Mouse (Mus musculus): ENCODE measurements around the gene Il17rb. TPM values are rescaled to one million over a fixed set of nuclear protein-coding genes. Genes with fewer than 3 reads are reported as not detected.

The Il17rb gene
- polyA plus RNA-seq, 1 experiment, result 1.8 TPM

- H3K4me3 ChIP-seq (ENCODE audit: insufficient read depth, low read depth, low read length), result no peak overlapping the region
- H3K27ac ChIP-seq (replicated peaks; ENCODE audit: low read depth, low read length), result no peak overlapping the region
- H3K4me1 ChIP-seq (ENCODE audit: control insufficient read depth, insufficient read depth, insufficient read length, low read length), result peaks cover 2% of the 10 kb centered on the region; the same call in 1 of the 2 replicates
Measured at GRCm38 (mm10) chr14:29996000-29996751, 12.5 kb downstream of the Il17rb start.

DNA sequence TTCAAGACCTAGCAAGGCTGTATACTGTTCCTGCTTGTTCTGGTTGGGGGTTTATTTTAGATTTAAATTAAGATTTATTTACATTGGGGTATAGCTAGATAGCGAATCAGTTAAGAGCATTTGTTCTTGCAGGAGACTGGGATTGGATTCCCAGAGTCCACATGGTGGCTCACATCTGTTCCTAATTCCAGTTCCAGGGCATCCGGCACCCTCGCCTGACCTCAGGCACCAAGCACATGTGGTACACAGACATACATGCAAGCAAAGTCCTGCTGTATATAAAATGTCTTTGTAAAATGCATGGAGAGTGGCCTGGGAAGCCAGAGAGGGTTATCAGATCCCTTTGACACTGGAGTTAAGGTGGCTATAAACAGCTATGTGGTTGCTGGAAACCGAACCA is 13.7 kb downstream of the Il17rb start:
- Histone ChIP-seq H3K4me3 (ENCODE audit: insufficient read depth, low read depth, low read length) (no peak overlapping the region), H3K27ac (replicated peaks; ENCODE audit: low read depth, low read length) (no peak overlapping the region), H3K4me1 (ENCODE audit: control insufficient read depth, insufficient read depth, insufficient read length, low read length) (peaks cover 2% of the 10 kb centered on the region; the same call in 1 of the 2 replicates)

- no peak overlapping the region for H3K4me3 ChIP-seq (ENCODE audit: insufficient read depth, low read depth, low read length)
- no peaks in the 10 kb centered on the region for H3K4me1 ChIP-seq (ENCODE audit: control insufficient read depth, insufficient read depth, insufficient read length, low read length)
- no peak overlapping the region for H3K27ac ChIP-seq (replicated peaks; ENCODE audit: low read depth, low read length)
Measured at GRCm38 (mm10) chr14:29988337-29988736, 20.4 kb downstream of the Il17rb start.

DNA sequence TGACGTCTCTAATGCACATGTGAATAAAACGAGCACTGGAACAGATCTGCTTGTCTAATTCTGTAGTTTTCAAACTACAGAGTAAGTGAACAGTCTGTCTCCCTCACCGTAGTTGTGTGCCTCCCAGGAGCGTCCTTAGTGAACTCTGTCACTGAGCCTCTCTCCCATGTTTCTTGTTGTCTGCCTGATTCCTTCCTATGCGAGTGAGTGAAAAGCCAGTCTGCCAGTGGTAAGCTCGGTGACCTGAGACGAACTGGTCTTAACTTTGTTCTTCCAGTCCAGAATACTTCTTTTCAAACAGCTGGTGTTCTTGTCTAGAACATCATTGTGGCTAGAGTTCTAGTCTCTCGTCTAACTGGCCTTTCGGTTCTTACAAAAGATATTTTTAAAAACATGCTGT is 21.0 kb downstream of the Il17rb start:
- H3K4me3 ChIP-seq (ENCODE audit: insufficient read depth, low read depth, low read length), result no peak overlapping the region
- no peaks in the 10 kb centered on the region for H3K4me1 ChIP-seq (ENCODE audit: control insufficient read depth, insufficient read depth, insufficient read length, low read length)
- no peak overlapping the region for H3K27ac ChIP-seq (replicated peaks; ENCODE audit: low read depth, low read length)

DNA sequence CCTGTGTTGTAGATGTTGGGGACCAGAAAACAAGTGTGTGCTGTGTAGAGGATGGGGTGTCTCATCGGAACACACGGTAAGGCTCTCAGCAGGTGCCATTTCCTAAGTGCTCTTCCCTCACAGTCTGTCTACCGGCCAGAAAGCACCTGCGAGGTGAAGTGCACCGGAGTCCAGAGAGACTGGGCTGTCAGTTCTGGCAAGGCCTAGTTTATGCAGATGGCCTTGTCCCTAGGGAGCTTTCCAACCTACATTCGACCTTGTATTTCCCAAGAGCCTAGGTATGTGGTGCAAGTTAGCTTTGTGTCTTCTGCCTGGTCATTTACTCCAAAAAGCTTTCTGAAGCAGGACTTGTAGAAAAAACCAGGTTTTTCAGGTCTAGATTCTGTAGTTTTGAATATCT is 21.4 kb downstream of the Il17rb start:
- no peak overlapping the region for H3K27ac ChIP-seq (replicated peaks; ENCODE audit: low read depth, low read length)
- no peak overlapping the region for H3K4me3 ChIP-seq (ENCODE audit: insufficient read depth, low read depth, low read length)
- no peaks in the 10 kb centered on the region for H3K4me1 ChIP-seq (ENCODE audit: control insufficient read depth, insufficient read depth, insufficient read length, low read length)

DNA sequence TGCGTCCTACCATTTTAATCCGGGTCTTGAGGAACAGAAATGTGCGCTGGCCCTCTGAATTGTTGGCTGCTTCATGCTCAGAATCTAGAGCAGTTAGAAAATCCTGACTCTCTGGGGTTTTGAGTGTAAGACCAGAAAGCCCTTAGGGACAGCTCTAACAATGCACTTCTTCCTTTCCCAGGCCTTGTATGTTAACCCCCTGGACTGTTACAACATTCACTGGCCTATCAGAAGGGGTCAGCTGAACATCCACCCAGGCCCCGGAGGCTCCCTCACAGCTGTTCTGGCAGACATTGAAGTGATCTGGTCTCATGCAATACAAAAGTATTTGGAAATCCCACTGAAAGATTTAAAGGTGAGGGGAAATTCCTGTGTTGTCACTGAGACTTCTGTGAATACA is 22.6 kb downstream of the Il17rb start:
- Histone ChIP-seq H3K4me3 (ENCODE audit: insufficient read depth, low read depth, low read length) (no peak overlapping the region), H3K27ac (replicated peaks; ENCODE audit: low read depth, low read length) (no peak overlapping the region)

DNA sequence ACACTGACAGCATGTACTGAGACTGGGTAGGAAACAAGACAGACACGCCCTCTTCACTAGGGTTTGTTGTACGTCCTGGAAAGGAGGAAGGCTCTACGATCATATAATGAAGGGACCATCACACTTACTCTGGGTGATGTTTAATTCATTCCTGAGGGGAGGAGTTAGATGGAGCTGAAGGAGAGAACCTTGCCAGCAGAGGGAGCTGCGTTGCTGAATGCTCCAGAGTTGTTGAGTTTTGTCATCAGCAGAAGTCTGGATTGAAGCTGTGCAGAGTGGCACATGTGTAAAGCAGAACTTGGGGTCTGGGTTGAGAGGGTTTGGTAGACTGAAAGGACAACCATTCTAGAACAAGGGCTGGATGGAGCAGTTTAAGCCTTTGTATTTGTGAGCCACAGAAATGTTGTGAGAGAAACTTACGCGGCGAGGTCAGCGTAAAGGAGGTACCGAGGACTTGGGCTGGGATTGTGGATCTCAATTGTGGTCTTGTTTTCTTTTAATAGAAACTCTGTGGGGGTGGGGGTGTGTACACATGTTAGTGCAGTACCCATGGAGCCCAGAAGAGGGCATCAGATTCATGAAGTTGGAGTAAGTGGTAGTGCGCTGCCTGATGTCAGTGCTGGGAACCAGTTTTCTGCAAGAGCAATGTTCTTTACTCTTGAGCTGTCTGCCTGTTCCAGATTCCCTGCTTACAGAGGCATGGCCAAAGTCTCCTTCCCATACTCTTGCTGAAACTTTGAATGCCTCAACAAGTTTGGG is 28.1 kb downstream of the Il17rb start:
- Histone ChIP-seq H3K27ac (replicated peaks; ENCODE audit: low read depth, low read length) (no peak overlapping the region), H3K4me3 (ENCODE audit: insufficient read depth, low read depth, low read length) (no peak overlapping the region), H3K4me1 (ENCODE audit: control insufficient read depth, insufficient read depth, insufficient read length, low read length) (no peaks in the 10 kb centered on the region)

More for the DNA sequence above, 22.6 kb downstream of the Il17rb start:
- no peaks in the 10 kb centered on the region for H3K4me1 ChIP-seq (ENCODE audit: control insufficient read depth, insufficient read depth, insufficient read length, low read length)

DNA sequence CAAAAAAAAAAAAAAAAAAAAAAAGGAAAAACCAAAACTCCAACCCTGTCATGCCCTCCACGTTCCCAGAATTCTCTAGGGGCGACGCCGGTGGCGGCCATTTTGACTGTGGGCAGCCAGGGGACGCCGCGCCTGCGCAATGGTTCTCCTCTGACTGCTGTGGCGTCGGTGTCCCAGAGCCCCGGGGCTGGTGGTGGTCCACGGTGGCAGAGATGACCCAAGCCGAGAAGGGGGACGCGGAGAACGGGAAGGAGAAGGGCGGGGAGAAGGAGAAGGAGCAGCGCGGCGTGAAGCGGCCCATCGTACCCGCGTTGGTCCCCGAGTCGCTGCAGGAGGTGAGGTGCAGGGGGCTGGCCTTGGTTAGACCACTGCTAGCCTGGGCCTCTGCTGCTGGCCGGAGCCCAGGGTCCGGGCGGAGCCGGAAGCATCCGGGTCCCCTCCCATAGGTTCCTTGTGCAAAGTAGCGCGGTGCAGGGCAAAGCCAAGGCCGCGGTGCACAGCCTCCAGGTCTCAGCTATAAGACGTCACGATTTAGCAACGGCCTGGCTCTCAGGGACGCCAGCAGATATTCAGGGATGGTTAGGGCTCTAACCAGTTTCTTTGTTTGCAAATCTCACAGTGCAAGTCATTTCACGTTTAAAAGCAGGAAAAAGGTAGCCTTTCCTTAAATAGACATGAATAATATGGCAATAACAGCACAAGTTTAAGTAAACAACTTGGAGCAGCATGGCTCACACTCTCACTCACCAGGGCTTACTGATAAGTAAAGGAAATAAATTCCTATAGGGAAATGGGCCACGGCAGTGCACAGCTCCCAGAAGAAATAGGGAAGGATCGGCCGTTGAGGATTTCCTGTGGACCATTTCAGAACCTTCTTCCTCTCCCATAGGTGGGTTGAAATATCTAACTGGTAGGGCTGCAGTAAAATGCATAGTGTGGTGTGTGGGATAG is 30.2 kb downstream of the Il17rb start, which contains the start of gene Actr8:
Gene Actr8, plus strand, starts transcription at position 84 of the 951 bp plus-strand sequence.
- Histone ChIP-seq H3K27ac (replicated peaks; ENCODE audit: low read depth, low read length) (peak within 1 kb of the TSS; percentile 95), H3K4me1 (ENCODE audit: control insufficient read depth, insufficient read depth, insufficient read length, low read length) (no peaks in the 10 kb centered on the region), H3K4me3 (ENCODE audit: insufficient read depth, low read depth, low read length) (peak within 1 kb of the TSS; percentile 95)

DNA sequence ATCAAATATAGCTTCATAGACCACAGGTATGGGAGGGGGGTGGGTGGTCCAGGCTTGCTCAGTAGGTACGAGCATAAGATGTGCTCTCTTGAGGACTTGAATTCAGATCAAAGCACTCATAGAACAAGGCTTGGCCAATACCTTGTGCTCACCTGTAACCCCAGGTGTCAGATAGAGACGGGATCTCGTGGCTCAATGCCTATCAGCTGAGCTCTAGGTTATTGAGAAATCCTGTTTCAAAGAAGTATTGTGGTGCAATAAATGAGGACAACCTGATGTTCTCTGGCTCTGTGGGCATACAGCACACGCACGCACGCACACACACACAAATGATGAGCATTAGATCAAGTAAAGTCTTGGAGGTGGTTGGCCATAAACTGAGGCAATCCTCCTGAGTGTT is 31.8 kb downstream of the Il17rb start:
- H3K4me1 ChIP-seq (ENCODE audit: control insufficient read depth, insufficient read depth, insufficient read length, low read length), result no peaks in the 10 kb centered on the region
- H3K4me3 ChIP-seq (ENCODE audit: insufficient read depth, low read depth, low read length), result no peak overlapping the region
- H3K27ac ChIP-seq (replicated peaks; ENCODE audit: low read depth, low read length), result no peak overlapping the region

DNA sequence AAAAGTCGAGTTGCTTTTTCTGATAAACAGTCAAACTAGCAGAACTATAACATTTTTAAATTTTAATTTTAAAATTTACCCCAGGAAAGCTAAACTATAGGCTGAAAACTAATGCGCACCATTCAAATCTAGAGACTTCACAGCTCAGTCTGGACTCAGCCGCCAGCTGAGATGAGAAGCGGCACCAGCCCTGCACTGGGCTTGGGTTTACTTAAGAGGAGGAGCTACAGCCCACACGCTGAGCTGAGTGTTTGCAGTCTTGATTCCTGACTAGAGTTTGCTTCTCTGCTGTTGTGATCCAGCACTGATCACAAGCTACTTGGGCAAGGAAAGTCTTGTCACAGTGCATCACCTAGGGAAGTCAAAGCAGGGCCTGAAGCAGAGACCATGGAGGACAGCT is 36.7 kb downstream of the Il17rb start:
- H3K4me3 ChIP-seq (ENCODE audit: insufficient read depth, low read depth, low read length), result no peak overlapping the region
- H3K27ac ChIP-seq (replicated peaks; ENCODE audit: low read depth, low read length), result no peak overlapping the region
- H3K4me1 ChIP-seq (ENCODE audit: control insufficient read depth, insufficient read depth, insufficient read length, low read length), result peaks cover 6% of the 10 kb centered on the region; the same call in 1 of the 2 replicates

- H3K4me1 ChIP-seq (ENCODE audit: control insufficient read depth, insufficient read depth, insufficient read length, low read length), result peaks cover 6% of the 10 kb centered on the region; the same call in 1 of the 2 replicates
- H3K27ac ChIP-seq (replicated peaks; ENCODE audit: low read depth, low read length), result no peak overlapping the region
- no peak overlapping the region for H3K4me3 ChIP-seq (ENCODE audit: insufficient read depth, low read depth, low read length)
Measured at GRCm38 (mm10) chr14:29971446-29971845, 37.2 kb downstream of the Il17rb start.

DNA sequence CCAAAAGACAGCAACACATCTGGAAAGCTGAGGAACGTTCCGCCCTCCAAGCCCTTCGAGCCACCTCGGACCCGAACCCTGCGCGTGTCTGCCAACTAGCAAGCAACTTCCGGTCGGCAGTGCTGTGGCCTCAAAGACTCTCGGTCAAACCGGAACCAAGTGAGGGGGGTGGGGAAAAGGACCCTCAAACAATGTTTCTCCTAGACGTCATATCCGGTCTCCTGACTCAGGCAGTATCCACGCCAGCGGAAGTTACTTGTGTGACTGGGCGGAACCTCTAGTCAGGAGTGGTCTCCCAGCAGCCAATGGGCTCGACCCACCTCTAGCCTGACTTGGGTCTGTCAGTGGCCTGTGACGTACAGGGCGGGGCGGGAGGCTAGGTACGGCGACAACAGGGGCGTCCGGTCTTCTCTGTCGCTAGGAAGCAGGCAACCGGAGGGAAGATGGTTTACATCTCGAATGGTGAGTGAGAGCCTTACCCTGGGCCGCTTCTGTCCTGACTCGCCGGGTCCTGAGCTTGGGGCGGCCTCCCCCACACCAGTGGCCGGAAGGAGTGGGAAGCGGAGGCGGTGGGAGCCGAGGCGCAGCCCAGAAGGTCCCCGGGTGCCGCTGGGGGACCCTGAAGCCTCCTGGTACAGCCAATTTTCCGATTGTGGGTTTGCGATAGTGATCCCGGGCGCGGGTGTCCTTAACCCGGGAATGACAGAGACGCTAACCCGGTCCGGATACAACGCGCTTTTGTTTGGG is 40.4 kb downstream of the Il17rb start, which contains the start of gene Selenok:
Gene Selenok, plus strand, starts transcription at position 234 of the 747 bp plus-strand sequence.
- Histone ChIP-seq H3K27ac (replicated peaks; ENCODE audit: low read depth, low read length) (peak within 1 kb of the TSS; percentile 87), H3K4me3 (ENCODE audit: insufficient read depth, low read depth, low read length) (peak within 1 kb of the TSS; percentile 82), H3K4me1 (ENCODE audit: control insufficient read depth, insufficient read depth, insufficient read length, low read length) (peaks cover 6% of the 10 kb centered on the region; the same call in 1 of the 2 replicates)

- peak overlapping the region; percentile 83 for H3K27ac ChIP-seq (replicated peaks; ENCODE audit: low read depth, low read length)
- peaks cover 6% of the 10 kb centered on the region; the same call in 1 of the 2 replicates for H3K4me1 ChIP-seq (ENCODE audit: control insufficient read depth, insufficient read depth, insufficient read length, low read length)
- H3K4me3 ChIP-seq (ENCODE audit: insufficient read depth, low read depth, low read length), result peak overlapping the region; percentile 66
Measured at GRCm38 (mm10) chr14:29967611-29968010, 41.1 kb downstream of the Il17rb start.

- Histone ChIP-seq H3K4me1 (ENCODE audit: control insufficient read depth, insufficient read depth, insufficient read length, low read length) (no peaks in the 10 kb centered on the region), H3K4me3 (ENCODE audit: insufficient read depth, low read depth, low read length) (no peak overlapping the region), H3K27ac (replicated peaks; ENCODE audit: low read depth, low read length) (no peak overlapping the region)
Measured at GRCm38 (mm10) chr14:29957393-29957792, 51.3 kb downstream of the Il17rb start.

Data from brown adipose tissue, adult 24 weeks (tissue).